Mouse (Mus musculus) neutrophil, adult 83 days (primary cell): Measurements from ENCODE around the gene Olfr1499. TPM values are rescaled to one million over a fixed set of nuclear protein-coding genes. Genes with fewer than 3 reads are reported as not detected.

Experiments used
- total RNA-seq, 2 experiments: library from RNA; stranded (reverse); gene quantifications; one replicate each; pipeline ENCODE4 v1.2.4; 2023

Gene Olfr1499
- total RNA-seq: not detected

GRCm38 (mm10) chr19:13819347-13819746, at the start of gene Olfr1499:
Olfr1499 (minus strand) TSS chr19:13819447.

GRCm38 (mm10) chr19:13861495-13861894, 42.2 kb upstream of the Olfr1499 start, which contains the start of gene Olfr1502:
Olfr1502 (plus strand) TSS chr19:13861795.

GRCm38 (mm10) chr19:13850592-13850991, 31.3 kb upstream of the Olfr1499 start, which contains the start of gene Olfr1501:
Olfr1501 (minus strand) TSS chr19:13850692.

GRCm38 (mm10) chr19:13830388-13830787, 11.1 kb upstream of the Olfr1499 start, which contains the start of gene Olfr1500:
Olfr1500 (minus strand) TSS chr19:13830488.

GRCm38 (mm10) chr19:13798102-13798501, 21.1 kb downstream of the Olfr1499 start, which contains the start of gene Olfr1497:
Olfr1497 (minus strand) TSS chr19:13798202.

GRCm38 (mm10) chr19:13777578-13777977, 41.7 kb downstream of the Olfr1499 start, which contains the start of gene Olfr1496:
Olfr1496 (plus strand) TSS chr19:13777878.

GRCm38 (mm10) chr19:13764306-13764705, 54.9 kb downstream of the Olfr1499 start, which contains the start of gene Olfr1495:
Olfr1495 (plus strand) TSS chr19:13764606.

Other genes starting within 250 kb of the Olfr1499 start
- gene Olfr1484, start 235.9 kb downstream of the Olfr1499 start, total RNA-seq: not detected
- gene Olfr1487, start 202.1 kb downstream of the Olfr1499 start, total RNA-seq: not detected
- not detected for gene Olfr1489, start 187.8 kb downstream of the Olfr1499 start, total RNA-seq
- not detected for gene Olfr1490, start 168.4 kb downstream of the Olfr1499 start, total RNA-seq
- gene Olfr1491, start 122.2 kb downstream of the Olfr1499 start, total RNA-seq: not detected
- gene Olfr1493-ps1, start 96.2 kb downstream of the Olfr1499 start, total RNA-seq: not detected
- gene Olfr1494, start 79.7 kb downstream of the Olfr1499 start, total RNA-seq: not detected
- gene Olfr1495, start 54.8 kb downstream of the Olfr1499 start, total RNA-seq: not detected
- not detected for gene Olfr1496, start 41.6 kb downstream of the Olfr1499 start, total RNA-seq
- not detected for gene Olfr1497, start 21.2 kb downstream of the Olfr1499 start, total RNA-seq
- gene Olfr1500, start 11.0 kb upstream of the Olfr1499 start, total RNA-seq: not detected
- not detected for gene Olfr1501, start 31.2 kb upstream of the Olfr1499 start, total RNA-seq
- gene Olfr1502, start 42.3 kb upstream of the Olfr1499 start, total RNA-seq: not detected
- not detected for gene Olfr1504, start 78.5 kb upstream of the Olfr1499 start, total RNA-seq
- not detected for gene Olfr1505, start 94.1 kb upstream of the Olfr1499 start, total RNA-seq